20 mouse cellular contexts compared by ENCODE assay signal in genomic region chr5:98146895-98147294, GRCm38 (mm10). TPM values are rescaled to one million over a fixed set of nuclear protein-coding genes. Genes with fewer than 3 reads are reported as not detected.
"Had no signal": no experiment of that assay in that cellular context is flagged by ENCODE, and none has a peak within 500 bp of the region (broad histone marks: within the 10 kb centered on the region; RNA-seq: fewer than 3 reads in every experiment).

No protein-coding gene starts in this region.

- DNase-seq: kidney, adult 11 months; kidney, adult 9 months; kidney, postnatal 4 days; lung, embryonic 14.5 days; lung, postnatal 10 days; retina, postnatal 1 day; right cerebral cortex, postnatal 4 days; spleen, adult 18-20 months; thymus, adult 2 months; thymus, postnatal 25 days had no signal

- H3K27ac ChIP-seq: kidney, postnatal 0 days; layer of hippocampus, adult 2 months; limb, embryonic 10.5 days; macrophage; midbrain, embryonic 13.5 days; neural tube, embryonic 12.5 days; stomach, embryonic 15.5 days had no signal

- H3K4me2 ChIP-seq: liver, embryonic 11.5 days; lung, embryonic 14.5 days; midbrain, embryonic 13.5 days; neural tube, embryonic 12.5 days; stomach, embryonic 15.5 days had no signal

- H3K4me3 ChIP-seq: layer of hippocampus, adult 2 months; limb, embryonic 10.5 days; midbrain, embryonic 13.5 days; neural tube, embryonic 12.5 days; stomach, embryonic 15.5 days had no signal

- ATAC-seq: midbrain, embryonic 13.5 days had no signal

- H3K9ac ChIP-seq: lung, embryonic 14.5 days; midbrain, embryonic 13.5 days; neural tube, embryonic 12.5 days; stomach, embryonic 15.5 days had no signal

- H3K9me3 ChIP-seq: limb, embryonic 10.5 days; midbrain, embryonic 13.5 days; neural tube, embryonic 12.5 days; stomach, embryonic 15.5 days had no signal

- H3K4me1 ChIP-seq: midbrain, embryonic 13.5 days; neural tube, embryonic 12.5 days; stomach, embryonic 15.5 days had no signal

- H3K27me3 ChIP-seq: midbrain, embryonic 13.5 days; neural tube, embryonic 12.5 days; stomach, embryonic 15.5 days had no signal

- H3K36me3 ChIP-seq: limb, embryonic 10.5 days; midbrain, embryonic 13.5 days; neural tube, embryonic 12.5 days; stomach, embryonic 15.5 days had no signal

RNA-seq across cellular contexts. Expression of gene Prdm8, which starts 20.1 kb away (rescaled TPM):
- total RNA-seq: neutrophil, adult 5-6 weeks had no signal
- polyA plus RNA-seq: liver, embryonic 11.5 days; liver, embryonic 16.5 days; macrophage had no signal
